Mouse (Mus musculus) C2C12 (cell line): ENCODE measurements around the gene Opa1. TPM values are rescaled to one million over a fixed set of nuclear protein-coding genes. Genes with fewer than 3 reads are reported as not detected.

Experiments
- H3K27me3 ChIP-seq: one replicate; pipeline ENCODE4 v1.6.1; 2011; ENCODE audit not compliant: control insufficient read depth, insufficient read depth, insufficient read length
- H3K36me3 ChIP-seq: one replicate; pipeline ENCODE4 v1.6.1; 2011; ENCODE audit not compliant: control insufficient read depth, insufficient read depth
- H3K4me3 ChIP-seq: one replicate; pipeline ENCODE4 v1.5.1; 2011; ENCODE audit warnings: mild to moderate bottlenecking, control low read depth; ENCODE audit not compliant: poor library complexity, insufficient read depth, severe bottlenecking
- H3K79me2 ChIP-seq: one replicate; pipeline ENCODE4 v1.6.1; 2011; ENCODE audit not compliant: control insufficient read depth, insufficient read depth
- H3K79me3 ChIP-seq: one replicate; pipeline ENCODE4 v1.6.1; 2011; ENCODE audit warnings: low read depth, control low read depth
- H3ac ChIP-seq: one replicate; pipeline ENCODE3; 2011; ENCODE audit warnings: low read depth; ENCODE audit not compliant: control insufficient read depth, insufficient read length
- CEBPB ChIP-seq: IDR thresholded peaks from one replicate; pipeline ENCODE4 v1.6.1; 2011; ENCODE audit warnings: low read depth, mild to moderate bottlenecking, control low read depth, moderate library complexity
- CTCF ChIP-seq: IDR thresholded peaks from one replicate; pipeline ENCODE4 v1.5.1; 2011; ENCODE audit not compliant: control insufficient read depth, insufficient read depth, insufficient read length
- FOSL1 ChIP-seq: IDR thresholded peaks from one replicate; pipeline ENCODE4 v1.8.0; 2011; ENCODE audit warnings: mild to moderate bottlenecking, low read length; ENCODE audit not compliant: poor library complexity, insufficient read depth, severe bottlenecking
- MAX ChIP-seq: IDR thresholded peaks from one replicate; pipeline ENCODE4 v1.6.1; 2011; ENCODE audit warnings: mild to moderate bottlenecking, control low read depth
- MYOD1 ChIP-seq: IDR thresholded peaks from one replicate; pipeline ENCODE4 v1.6.1; 2011; ENCODE audit warnings: low read depth; ENCODE audit not compliant: control insufficient read depth, insufficient read length
- MYOG ChIP-seq: IDR thresholded peaks from one replicate; pipeline ENCODE4 v1.6.1; 2011; ENCODE audit not compliant: control insufficient read depth, insufficient read length; ENCODE audit errors: extremely low read depth
- USF1 ChIP-seq: IDR thresholded peaks from one replicate; pipeline ENCODE4 v1.6.1; 2011; ENCODE audit warnings: low read depth, mild to moderate bottlenecking, control low read depth, moderate library complexity
- polyA plus RNA-seq: library from polyadenylated mRNA; unstranded; fragments of >200 nt; fragmentation: generic; extraction: Trizol; gene quantifications from one replicate; pipeline ENCODE4 v1.2.1, GENCODE M21; 2012; ENCODE audit warnings: missing spikeins

Gene Opa1
- polyA plus RNA-seq, 1 experiment, result 13.8 TPM

DNA sequence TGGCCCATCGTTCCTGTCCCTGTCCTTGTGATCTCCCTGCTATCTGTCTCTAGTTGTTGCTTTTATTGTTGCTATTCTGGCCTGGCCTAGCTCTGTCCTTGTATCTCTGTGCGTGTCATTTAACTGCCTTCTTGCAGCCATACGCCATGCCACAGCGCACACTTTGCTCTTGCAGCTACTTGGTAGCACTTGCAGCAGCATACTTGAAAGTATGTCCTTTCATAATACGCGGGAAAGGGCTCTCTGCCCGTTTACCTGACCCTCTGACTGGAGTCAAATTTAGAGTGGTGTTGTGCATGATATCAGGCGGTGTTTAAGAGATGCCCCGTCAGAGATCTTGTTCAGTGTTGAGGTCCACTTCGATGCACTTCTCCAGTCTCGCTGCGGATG, 648 bp downstream of the Opa1 start:
- no peaks in the 10 kb centered on the region for H3K36me3 ChIP-seq
- TF ChIP-seq MYOD1 (no peak), MAX (no peak), USF1 (no peak), CTCF (no peak), MYOG (no peak), FOSL1 (no peak), CEBPB (no peak)
- peak overlapping the region; percentile 96 for H3K4me3 ChIP-seq
- no peaks in the 10 kb centered on the region for H3K27me3 ChIP-seq
- H3ac ChIP-seq, result peak overlapping the region; percentile 99
- peaks cover 35% of the 10 kb centered on the region for H3K79me2 ChIP-seq
- H3K79me3 ChIP-seq, result peaks cover 23% of the 10 kb centered on the region

DNA sequence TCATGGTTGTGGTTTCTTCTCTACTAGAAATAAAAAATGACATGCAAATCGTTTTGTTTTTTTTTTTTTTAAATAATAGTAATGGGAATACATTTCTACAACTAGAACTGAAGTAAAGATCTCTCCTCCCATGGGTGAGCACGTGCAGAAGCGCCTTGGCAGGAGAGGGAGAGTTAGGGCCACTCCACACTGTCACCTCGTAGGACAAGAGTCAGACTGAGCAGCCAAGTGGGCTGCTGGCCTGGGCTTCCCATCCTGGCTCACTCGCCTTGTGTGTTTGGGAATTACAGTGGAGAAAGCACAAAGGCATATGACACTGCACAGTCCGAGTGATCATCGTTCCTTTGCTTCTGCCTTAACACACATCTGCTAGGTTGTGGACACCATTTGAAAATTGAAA, 13.0 kb downstream of the Opa1 start:
- no peak overlapping the region for H3K4me3 ChIP-seq
- H3ac ChIP-seq, result no peak overlapping the region
- H3K79me3 ChIP-seq, result no peaks in the 10 kb centered on the region
- TF ChIP-seq MYOG (no peak), CEBPB (no peak), USF1 (no peak), CTCF (no peak), FOSL1 (no peak), MYOD1 (no peak), MAX (no peak)
- peaks cover 69% of the 10 kb centered on the region for H3K36me3 ChIP-seq
- no peaks in the 10 kb centered on the region for H3K79me2 ChIP-seq
- H3K27me3 ChIP-seq, result no peaks in the 10 kb centered on the region

DNA sequence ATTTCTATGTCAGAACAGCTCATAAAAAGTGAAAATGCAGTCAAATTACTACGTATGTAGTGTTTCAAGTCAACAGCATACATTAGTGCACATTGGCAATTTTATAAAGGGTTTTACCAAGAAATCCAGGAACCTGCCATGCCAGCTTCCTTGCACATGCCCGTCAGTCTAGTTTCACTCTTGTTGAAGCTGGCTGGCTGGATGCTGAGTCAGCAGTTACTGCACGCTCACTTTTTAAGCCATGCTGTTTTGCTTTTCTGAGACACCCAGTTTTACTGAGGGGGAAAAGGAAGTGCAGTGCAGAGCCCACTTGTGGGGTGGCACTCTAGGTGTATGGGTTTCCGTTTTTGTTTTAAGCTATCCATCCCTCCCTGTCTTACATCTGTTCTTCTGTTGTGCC, 18.0 kb downstream of the Opa1 start:
- TF ChIP-seq CTCF (no peak), FOSL1 (no peak), USF1 (no peak), MAX (no peak), MYOG (no peak), MYOD1 (no peak), CEBPB (no peak)

DNA sequence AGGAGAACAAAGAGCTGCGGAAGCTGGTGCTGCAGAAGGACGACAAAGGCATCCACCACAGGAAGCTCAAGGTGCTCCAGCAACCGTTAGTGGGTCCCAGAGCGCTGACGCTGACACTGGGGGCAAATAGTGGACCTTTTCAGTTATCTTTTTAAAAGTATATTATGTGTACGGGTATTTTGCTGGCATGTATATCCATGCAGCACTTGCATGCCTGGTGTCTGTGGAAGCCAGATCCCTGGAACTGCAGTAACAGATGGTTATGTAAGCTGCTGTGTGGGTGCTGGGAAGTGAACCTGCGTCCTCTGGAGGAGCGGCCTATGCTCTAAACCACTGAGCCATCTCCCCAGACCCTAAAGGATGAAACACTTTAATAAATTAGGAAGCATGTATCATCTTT, 26.4 kb downstream of the Opa1 start:
- Histone ChIP-seq H3K27me3 (no peaks in the 10 kb centered on the region), H3K36me3 (peaks cover 65% of the 10 kb centered on the region)
- TF ChIP-seq FOSL1 (no peak), CEBPB (no peak), MAX (no peak)

More for the DNA sequence above, 18.0 kb downstream of the Opa1 start:
- H3K27me3 ChIP-seq, result no peaks in the 10 kb centered on the region
- no peaks in the 10 kb centered on the region for H3K79me2 ChIP-seq
- H3K79me3 ChIP-seq, result no peaks in the 10 kb centered on the region
- no peak overlapping the region for H3K4me3 ChIP-seq
- peaks cover 55% of the 10 kb centered on the region for H3K36me3 ChIP-seq
- H3ac ChIP-seq, result no peak overlapping the region

DNA sequence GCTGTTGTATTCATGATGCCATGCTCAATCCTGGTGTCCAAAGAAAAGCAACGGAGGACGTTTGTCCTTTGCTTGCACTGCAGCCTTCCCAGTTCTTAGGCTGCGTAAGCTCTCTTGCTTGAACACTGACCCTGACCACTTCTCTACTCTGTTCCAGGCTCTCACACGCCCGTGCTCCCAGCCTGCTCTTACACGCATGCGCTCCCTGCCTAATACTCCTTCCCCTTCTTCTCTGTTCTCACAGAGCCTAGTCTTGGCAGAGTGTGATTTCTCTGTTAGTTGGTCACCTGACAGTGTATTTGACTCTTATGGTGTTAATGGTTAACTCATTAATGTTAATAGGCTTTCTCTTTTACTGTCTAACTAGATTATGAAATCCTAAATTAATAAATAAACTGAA, 28.0 kb downstream of the Opa1 start:
- peaks cover 71% of the 10 kb centered on the region for H3K36me3 ChIP-seq
- no peaks in the 10 kb centered on the region for H3K79me3 ChIP-seq
- no peak overlapping the region for H3ac ChIP-seq
- no peaks in the 10 kb centered on the region for H3K79me2 ChIP-seq
- H3K4me3 ChIP-seq, result no peak overlapping the region
- TF ChIP-seq MYOD1 (no peak), USF1 (no peak), MYOG (no peak)
- H3K27me3 ChIP-seq, result no peaks in the 10 kb centered on the region

More for the DNA sequence above, 26.4 kb downstream of the Opa1 start:
- Histone ChIP-seq H3K4me3 (no peak overlapping the region), H3K79me2 (no peaks in the 10 kb centered on the region), H3K79me3 (no peaks in the 10 kb centered on the region), H3ac (no peak overlapping the region)

DNA sequence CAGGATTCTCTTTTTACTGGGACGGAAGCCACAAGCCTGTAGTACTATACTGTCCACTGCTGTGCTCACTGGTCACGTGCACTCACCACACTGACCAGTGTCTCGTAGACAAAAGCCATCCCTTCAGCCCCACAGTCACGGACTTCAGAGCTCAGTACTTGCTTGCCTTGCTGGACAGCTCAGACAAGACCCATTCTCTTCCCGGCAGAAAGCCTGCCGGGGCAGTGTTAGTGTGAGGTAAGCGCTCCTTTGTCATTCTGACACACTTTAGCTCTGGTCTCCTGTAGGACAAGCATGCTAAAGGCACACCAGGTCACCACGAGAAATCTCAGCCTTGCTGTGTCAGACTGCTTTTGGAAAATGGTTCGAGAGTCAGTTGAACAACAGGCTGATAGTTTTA, 35.6 kb downstream of the Opa1 start:
- Histone ChIP-seq H3K27me3 (no peaks in the 10 kb centered on the region), H3K4me3 (no peak overlapping the region), H3K79me3 (no peaks in the 10 kb centered on the region), H3K36me3 (peaks cover 77% of the 10 kb centered on the region), H3K79me2 (no peaks in the 10 kb centered on the region), H3ac (no peak overlapping the region)
- TF ChIP-seq MYOG, result no peak
- TF ChIP-seq FOSL1, result no peak
- TF ChIP-seq CTCF, result no peak
- TF ChIP-seq CEBPB, result no peak
- no peak for TF ChIP-seq MYOD1
- no peak for TF ChIP-seq MAX
- no peak for TF ChIP-seq USF1
